ENCODE assay signal across 15 mouse cellular contexts in genomic region chr1:62283624-62284023, GRCm38 (mm10).
"Had no signal": no experiment of that assay in that cellular context is flagged by ENCODE, and none has a peak within 500 bp of the region (broad histone marks: within the 10 kb centered on the region; RNA-seq: fewer than 3 reads in every experiment).

No protein-coding gene starts in this region.

- DNase-seq: kidney, adult 8-10 months; kidney, postnatal 10 days; kidney, postnatal 36 days; left cerebral cortex, postnatal 4 days; liver, embryonic 13.5 days; lung, adult 2 months; lung, postnatal 14 days; lung, postnatal 4 days; midbrain, embryonic 14.5 days; right cerebral cortex, adult 18-20 months; right cerebral cortex, postnatal 14 days; right cerebral cortex, postnatal 4 days; thymus, adult 2 months; thymus, postnatal 14 days; thymus, postnatal 4 days had no signal
